Mouse (Mus musculus) stomach, embryonic 14.5 days (tissue): ENCODE measurements around the gene Them7. TPM values are rescaled to one million over a fixed set of nuclear protein-coding genes. Genes with fewer than 3 reads are reported as not detected.
A peak's percentile ranks its signal among the peaks of the same experiment; 100 is the strongest.

Experiments used
- ATAC-seq: fragments of 200-750 bp; cut with Nextera tagmentation; 2 replicates; pipeline ENCODE4 v1.8.0; 2017; ENCODE audit warnings: low read depth, moderate TSS enrichment; ENCODE audit not compliant: insufficient number of reproducible peaks, insufficient read depth, low FRiP score
- H3K27ac ChIP-seq: fragments of 300-500 bp; sonication (generic); 2 replicates; pipeline ENCODE4 v1.5.1; 2014; ENCODE audit warnings: mild to moderate bottlenecking, low read length, moderate library complexity, mixed read lengths
- H3K27me3 ChIP-seq: fragments of 300-500 bp; sonication (generic); 2 replicates; pipeline ENCODE4 v1.6.1; 2014; ENCODE audit warnings: low read length, control low read depth, mixed read lengths; ENCODE audit not compliant: control insufficient read depth, insufficient read depth
- H3K36me3 ChIP-seq: fragments of 300-500 bp; sonication (generic); 2 replicates; pipeline ENCODE4 v1.6.1; 2014; ENCODE audit warnings: mild to moderate bottlenecking, control low read depth, low read length, moderate library complexity, mixed read lengths; ENCODE audit not compliant: control insufficient read depth, insufficient read depth
- H3K4me1 ChIP-seq: fragments of 300-500 bp; sonication (generic); 2 replicates; pipeline ENCODE4 v1.6.1; 2014; ENCODE audit warnings: low read length, control low read depth, mixed read lengths; ENCODE audit not compliant: control insufficient read depth, insufficient read depth
- H3K4me2 ChIP-seq: fragments of 300-500 bp; sonication (generic); replicated peaks from 2 replicates; pipeline ENCODE4 v1.6.1; 2014; ENCODE audit warnings: low read depth, low read length, control low read depth
- H3K4me3 ChIP-seq: fragments of 300-500 bp; sonication (generic); 2 replicates; pipeline ENCODE4 v1.5.1; 2014; ENCODE audit warnings: low read depth, low read length, control low read depth
- H3K9ac ChIP-seq: fragments of 300-500 bp; sonication (generic); replicated peaks from 2 replicates; pipeline ENCODE4 v1.6.1; 2014; ENCODE audit warnings: low read depth, mild to moderate bottlenecking, control low read depth, low read length, moderate library complexity, mixed read lengths
- H3K9me3 ChIP-seq: fragments of 300-500 bp; sonication (generic); 2 replicates; pipeline ENCODE4 v1.6.1; 2016; ENCODE audit warnings: low read depth, low read length, control low read depth; ENCODE audit not compliant: control insufficient read depth
- WGBS: fragments of 180-500 bp; shearing (Covaris S2); extraction: QIAGEN DNeasy Blood & Tissue Kit; methylation state at CpG from one replicate; pipeline ENCODE4 v1.1.7; 2014; 5-methylcytosine and 5-hydroxymethylcytosine counted together
- polyA plus RNA-seq: library from polyadenylated mRNA; unstranded; fragments of >200 nt; fragmentation: Nextera tagmentation; extraction: Ambion mirVana; gene quantifications from 2 replicates; pipeline ENCODE4 v1.2.1, GENCODE M21; 2014

The Them7 gene
- polyA plus RNA-seq, 1 experiment from 2014 or later = 0.26 TPM

DNA sequence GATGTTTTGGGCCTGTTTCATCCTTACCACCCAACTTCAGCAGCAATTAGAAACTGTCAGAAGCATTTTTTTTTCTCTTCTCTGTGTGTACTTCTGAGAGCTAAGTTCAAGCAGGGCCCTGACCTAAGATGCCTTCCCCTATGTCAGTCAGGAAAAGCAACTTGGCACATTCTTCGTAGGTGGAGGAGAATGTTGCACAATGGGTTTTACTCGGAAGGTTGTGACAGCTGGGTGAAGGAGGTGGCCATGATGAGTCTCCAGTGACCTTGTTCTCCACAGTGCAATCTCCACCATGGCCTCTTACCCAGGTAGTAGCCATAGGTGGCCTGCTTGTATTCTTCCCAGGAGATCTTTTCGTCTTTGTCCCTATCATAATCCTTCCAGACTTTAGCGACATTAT lies 170.3 kb downstream of the Them7 start:
- H3K4me1 ChIP-seq = peaks cover 22% of the 10 kb centered on the region
- no peaks in the 10 kb centered on the region for H3K9me3 ChIP-seq
- no peak overlapping the region for H3K27ac ChIP-seq
- peaks cover 48% of the 10 kb centered on the region for H3K36me3 ChIP-seq
- WGBS = 90% methylated on average over 4 of the region's 4 CpGs
- ATAC-seq = no peak
- H3K4me3 ChIP-seq = no peak overlapping the region
- no peaks in the 10 kb centered on the region for H3K27me3 ChIP-seq
- H3K9ac ChIP-seq = no peak overlapping the region
- H3K4me2 ChIP-seq = no peak overlapping the region

DNA sequence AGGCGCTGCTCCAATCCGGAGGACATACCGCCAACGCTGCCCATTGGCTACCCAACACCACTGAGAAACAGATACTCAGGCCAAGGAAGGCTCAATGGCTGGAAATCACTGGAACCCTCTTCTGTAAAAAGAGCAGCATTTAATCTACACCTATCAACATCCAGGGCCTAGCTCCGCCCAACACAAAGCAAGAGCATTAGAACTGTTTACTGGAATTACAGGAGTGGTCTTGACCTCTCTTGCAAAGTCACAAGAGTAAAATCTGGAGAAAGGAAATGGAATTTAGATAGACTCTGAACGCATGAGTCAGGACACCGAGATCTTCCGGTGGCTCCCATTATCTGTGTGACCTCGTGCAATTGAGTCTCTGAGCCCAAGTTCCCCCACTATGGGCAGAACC lies 171.9 kb downstream of the Them7 start:
- no peak for ATAC-seq
- Histone ChIP-seq H3K4me3 (no peak overlapping the region), H3K4me1 (peaks cover 22% of the 10 kb centered on the region), H3K9me3 (no peaks in the 10 kb centered on the region), H3K9ac (no peak overlapping the region), H3K27me3 (no peaks in the 10 kb centered on the region), H3K36me3 (peaks cover 33% of the 10 kb centered on the region), H3K4me2 (no peak overlapping the region), H3K27ac (no peak overlapping the region)
- 88% methylated on average over 9 of the region's 9 CpGs for WGBS

DNA sequence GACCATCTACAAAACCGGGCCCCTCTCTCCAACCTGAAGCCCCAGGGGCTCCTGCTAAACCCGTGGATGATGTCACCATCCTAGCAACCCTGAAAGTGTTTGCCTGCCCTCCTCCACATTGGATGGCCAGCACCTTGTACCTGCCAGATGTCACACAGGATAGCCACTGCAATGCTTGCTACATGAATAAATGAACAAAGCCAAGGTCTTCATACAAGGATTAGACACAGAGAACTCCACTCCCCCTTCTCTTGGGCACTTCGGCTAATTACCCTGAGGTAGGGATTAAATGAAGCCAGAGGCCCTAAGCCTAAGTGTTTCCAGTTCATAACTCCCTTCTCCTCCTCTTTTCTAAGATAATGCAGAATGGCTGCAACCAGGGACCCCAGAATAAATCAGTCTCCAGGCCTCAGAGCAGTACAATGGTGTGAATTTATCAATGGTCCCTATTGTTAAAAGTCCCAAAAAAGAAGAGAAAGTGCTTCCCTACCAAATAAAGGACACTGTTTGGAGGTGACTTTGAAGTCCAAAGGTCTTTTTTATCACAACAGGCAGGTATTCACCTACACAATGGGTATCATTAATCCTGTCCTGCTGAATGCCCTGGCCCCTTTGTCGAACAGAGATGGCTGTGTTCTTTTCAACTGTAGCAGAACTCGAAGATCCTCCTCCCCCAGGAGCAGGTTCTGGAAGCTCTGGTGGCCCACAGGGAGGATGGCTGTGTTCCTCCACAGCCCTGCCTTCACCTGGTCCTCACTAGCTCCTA lies 173.5 kb downstream of the Them7 start:
- 30% methylated on average over 5 of the region's 5 CpGs for WGBS
- Histone ChIP-seq H3K36me3 (peaks cover 18% of the 10 kb centered on the region), H3K27ac (peak overlapping the region; percentile 97; the same call in 1 of the 2 replicates), H3K4me3 (peak overlapping the region; percentile 84), H3K9ac (peak overlapping the region; percentile 96), H3K4me2 (peak overlapping the region; percentile 70), H3K4me1 (peaks cover 22% of the 10 kb centered on the region), H3K27me3 (no peaks in the 10 kb centered on the region), H3K9me3 (no peaks in the 10 kb centered on the region)
- ATAC-seq = no peak

DNA sequence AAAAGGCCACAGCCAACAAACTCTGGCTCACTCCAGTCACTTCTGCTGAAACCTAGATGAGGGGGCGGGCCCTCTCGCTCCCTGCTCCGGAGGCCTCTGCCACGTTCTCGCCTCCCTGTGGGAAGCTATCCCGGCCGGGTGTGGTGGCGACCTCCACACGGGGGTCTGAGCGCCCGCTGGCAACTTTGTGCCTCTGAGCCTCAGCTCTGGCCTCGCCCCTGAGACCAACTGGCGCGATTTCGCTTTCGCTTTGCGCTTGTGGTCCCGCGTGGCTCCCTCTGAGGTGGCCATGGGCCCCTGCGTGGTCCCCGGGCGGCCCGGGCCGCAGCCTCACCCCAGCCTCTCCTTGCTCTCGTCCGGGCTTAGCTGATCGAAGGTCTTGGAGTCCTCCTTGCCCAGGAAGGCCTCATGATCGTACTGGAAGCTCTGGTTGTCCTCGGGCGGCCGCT lies 174.5 kb downstream of the Them7 start:
- Histone ChIP-seq H3K27ac (peak overlapping the region; percentile 97), H3K9me3 (no peaks in the 10 kb centered on the region), H3K27me3 (no peaks in the 10 kb centered on the region), H3K9ac (peak overlapping the region; percentile 96), H3K4me2 (peak overlapping the region; percentile 70), H3K4me3 (peak overlapping the region; percentile 84), H3K4me1 (peaks cover 22% of the 10 kb centered on the region), H3K36me3 (peaks cover 11% of the 10 kb centered on the region)
- ATAC-seq = peak; percentile 50
- WGBS = 0% methylated on average over 31 of the region's 31 CpGs

DNA sequence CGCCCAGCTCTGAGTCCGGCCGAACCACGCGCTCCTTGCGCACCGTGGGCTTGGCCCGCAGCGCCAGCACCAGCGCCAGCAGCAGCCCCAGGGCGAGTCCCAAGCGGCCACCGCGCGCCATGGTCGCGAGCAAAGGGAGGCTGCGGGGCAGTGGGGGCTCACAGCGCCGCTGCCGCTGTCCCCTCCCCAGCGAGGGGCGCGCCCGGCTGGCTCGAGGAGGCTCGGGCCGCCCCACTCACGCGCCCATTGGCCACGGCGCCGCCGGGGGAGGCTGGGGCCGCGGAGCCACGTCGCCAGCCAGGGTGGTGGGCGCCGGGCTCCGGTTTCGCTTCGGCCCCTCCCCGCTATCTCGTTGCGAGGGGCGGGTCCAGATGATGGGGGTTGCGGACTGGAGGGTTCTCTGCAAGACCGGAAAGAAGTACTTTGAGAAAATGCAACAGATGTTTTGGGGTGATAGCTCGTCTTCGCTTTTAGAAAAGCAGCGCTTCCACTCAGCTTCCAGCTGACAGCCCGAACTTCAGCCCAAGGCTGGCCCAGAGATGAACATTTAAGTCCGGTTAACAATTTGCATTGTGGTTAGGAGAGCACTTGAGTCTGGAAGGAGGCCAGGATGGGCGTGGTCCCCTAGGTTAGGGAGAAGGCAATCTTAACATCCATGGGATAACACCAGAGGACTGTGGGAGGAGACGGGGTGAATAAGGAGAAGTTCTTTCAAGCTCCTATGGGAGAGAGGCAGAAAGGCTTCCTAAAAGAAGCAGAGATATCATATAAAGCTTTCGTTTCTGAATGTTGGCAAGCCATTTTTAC lies 175.2 kb downstream of the Them7 start, which contains the start of gene Rcn1:
Gene Rcn1, minus strand, starts transcription at position 235 of the 807 bp plus-strand sequence.
- peak within 1 kb of the TSS; percentile 70 for H3K4me2 ChIP-seq
- H3K27me3 ChIP-seq = no peaks in the 10 kb centered on the region
- H3K9me3 ChIP-seq = no peaks in the 10 kb centered on the region
- 1% methylated on average over 45 of the region's 57 CpGs for WGBS
- peak; percentile 95 for ATAC-seq
- H3K36me3 ChIP-seq = peaks cover 5% of the 10 kb centered on the region; the same call in 1 of the 2 replicates
- H3K4me3 ChIP-seq = peak within 1 kb of the TSS; percentile 84
- peak within 1 kb of the TSS; percentile 96 for H3K9ac ChIP-seq
- peak within 1 kb of the TSS; percentile 97 for H3K27ac ChIP-seq
- H3K4me1 ChIP-seq = peaks cover 22% of the 10 kb centered on the region

DNA sequence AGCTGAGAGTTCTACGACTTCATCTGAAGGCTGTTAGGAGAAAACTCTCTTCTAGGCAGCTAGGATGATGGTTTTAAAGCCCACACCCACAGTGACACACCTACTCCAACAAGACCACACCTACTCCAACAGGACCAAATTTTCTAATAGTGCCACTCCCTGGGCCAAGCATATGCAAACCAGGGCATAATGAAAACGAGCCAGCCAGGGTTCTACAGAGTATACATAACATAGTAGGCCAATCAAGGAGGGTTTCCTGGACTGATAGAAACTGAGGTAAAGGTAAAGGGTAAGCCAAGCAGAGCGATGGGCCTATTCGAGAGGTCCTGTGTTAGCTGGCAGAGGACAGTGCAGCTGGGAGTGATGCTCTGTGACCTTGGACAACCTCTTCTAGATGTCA lies 176.4 kb downstream of the Them7 start:
- no peak overlapping the region for H3K4me2 ChIP-seq
- no peak overlapping the region for H3K4me3 ChIP-seq
- H3K27me3 ChIP-seq = no peaks in the 10 kb centered on the region
- no peaks in the 10 kb centered on the region for H3K9me3 ChIP-seq
- peaks cover 22% of the 10 kb centered on the region for H3K4me1 ChIP-seq
- no peak overlapping the region for H3K9ac ChIP-seq
- ATAC-seq = no peak
- no peak overlapping the region for H3K27ac ChIP-seq
- WGBS = 88% methylated on average over 4 of the region's 4 CpGs
- H3K36me3 ChIP-seq = no peaks in the 10 kb centered on the region

DNA sequence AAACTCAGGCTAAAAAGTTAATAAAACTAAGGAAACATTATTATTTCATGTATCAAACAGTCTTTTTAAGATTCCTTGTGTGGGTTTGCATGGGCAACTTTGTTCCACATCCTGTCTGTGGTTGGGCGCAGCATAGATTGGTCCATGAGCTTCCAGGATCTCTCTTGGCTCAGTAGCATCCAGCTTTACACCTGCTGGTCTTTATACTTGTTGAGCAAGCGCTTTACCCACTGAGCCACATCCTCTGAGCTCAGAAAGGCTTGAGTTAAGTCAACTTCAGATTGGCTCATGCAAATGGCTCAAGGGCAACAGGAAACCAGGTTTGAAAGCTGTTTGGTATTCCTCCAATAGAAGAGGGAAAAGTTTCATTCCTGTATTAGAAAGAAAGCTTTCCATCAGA lies 178.1 kb downstream of the Them7 start:
- Histone ChIP-seq H3K4me3 (no peak overlapping the region), H3K4me2 (no peak overlapping the region), H3K27me3 (no peaks in the 10 kb centered on the region), H3K9me3 (no peaks in the 10 kb centered on the region), H3K4me1 (peaks cover 10% of the 10 kb centered on the region), H3K27ac (no peak overlapping the region), H3K9ac (no peak overlapping the region), H3K36me3 (no peaks in the 10 kb centered on the region)
- 87% methylated on average over 2 of the region's 2 CpGs for WGBS
- ATAC-seq = no peak

DNA sequence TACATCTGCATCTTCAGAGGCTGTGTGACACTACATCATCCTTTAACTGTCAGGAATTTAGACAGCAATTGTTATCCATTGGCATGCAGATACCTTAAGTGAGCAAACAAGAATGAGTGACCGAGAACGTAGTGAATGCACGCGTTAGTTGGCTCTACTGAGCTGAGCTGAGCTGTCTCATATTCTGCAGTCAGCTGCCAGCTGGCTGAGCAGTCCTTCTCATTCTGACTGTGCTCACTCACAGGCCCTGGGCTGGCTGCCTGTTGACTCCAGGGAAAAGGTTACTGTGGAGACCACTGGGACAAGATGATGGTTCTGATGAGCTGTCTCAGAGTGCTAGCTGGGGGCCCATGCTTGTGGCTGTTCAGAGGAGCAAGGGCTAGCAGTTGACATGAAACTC lies 184.4 kb downstream of the Them7 start:
- H3K9me3 ChIP-seq = no peaks in the 10 kb centered on the region
- no peaks in the 10 kb centered on the region for H3K36me3 ChIP-seq
- WGBS = 54% methylated on average over 4 of the region's 4 CpGs
- H3K9ac ChIP-seq = no peak overlapping the region
- no peak overlapping the region for H3K4me2 ChIP-seq
- no peaks in the 10 kb centered on the region for H3K4me1 ChIP-seq
- no peak for ATAC-seq
- H3K4me3 ChIP-seq = no peak overlapping the region
- H3K27me3 ChIP-seq = no peaks in the 10 kb centered on the region
- no peak overlapping the region for H3K27ac ChIP-seq
